33 mouse cellular contexts compared by ENCODE assay signal in the genomic region with DNA sequence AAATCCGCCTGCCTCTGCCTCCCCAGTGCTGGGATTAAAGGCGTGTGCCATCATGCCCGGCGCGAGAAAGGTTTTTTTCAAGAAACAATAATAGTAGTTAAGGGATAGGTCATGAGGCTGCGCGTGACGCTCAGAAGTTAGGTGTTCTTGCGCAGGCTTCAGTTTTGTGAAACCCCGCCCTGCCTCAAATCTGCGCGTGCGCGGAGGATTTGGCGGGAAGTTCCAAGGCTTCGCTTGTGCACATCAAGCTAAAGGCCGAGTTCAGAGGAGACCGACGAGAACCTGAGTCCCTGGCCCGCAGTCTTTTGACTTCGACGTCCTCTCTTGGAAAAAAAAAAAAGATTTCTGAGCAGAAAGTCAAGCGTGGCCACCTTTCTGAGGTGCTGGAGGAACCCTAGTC. TPM values are rescaled to one million over a fixed set of nuclear protein-coding genes. Genes with fewer than 3 reads are reported as not detected.
DNase-seq lines count a peak whose midpoint lies in the region; ATAC-seq and TF ChIP-seq lines count a peak whose summit lies in the region.
"Had no signal": no experiment of that assay in that cellular context is flagged by ENCODE, and none has a peak within 500 bp of the region (broad histone marks: within the 10 kb centered on the region; RNA-seq: fewer than 3 reads in every experiment).

TSS of gene Majin (plus strand) at position 258 of the 400 bp plus-strand sequence.

- no peaks in the 10 kb centered on the region for H3K9me3 ChIP-seq in ES-E14 (ENCODE audit: control insufficient read depth, insufficient read depth, low read depth, low read length)
- H3K9me3 ChIP-seq in midbrain, postnatal 0 days (ENCODE audit: low read length) = no peaks in the 10 kb centered on the region
- H3K9me3 ChIP-seq: heart, embryonic 10.5 days; heart, embryonic 13.5 days had no signal

- 90% methylated on average over 23 of the region's 23 CpGs for WGBS in midbrain, postnatal 0 days

- peak; percentile 56 for DNase-seq in ES-E14 (ENCODE audit: low read depth, low spot score)
- DNase-seq in ZHBTc4 (ENCODE audit: low read depth, low spot score) = peak; percentile 88
- DNase-seq in testis, postnatal 14 days (ENCODE audit: low spot score) = peak; percentile 87
- no peak for DNase-seq in right cerebral cortex, postnatal 14 days
- DNase-seq in adrenal gland, adult 18-20 months (ENCODE audit: low spot score in 2 of 2) = no peak
- DNase-seq in midbrain, postnatal 0 days (ENCODE audit: low spot score) = no peak
- DNase-seq: adrenal gland, postnatal 36 days; cerebellum, adult 18-20 months; cerebellum, adult 9-10 months; cerebellum, postnatal 14 days; gastrocnemius, postnatal 10 days; gastrocnemius, postnatal 36 days; heart, adult 2 months; heart, postnatal 14 days; heart, postnatal 4 days had no signal

- no peaks in the 10 kb centered on the region for H3K27me3 ChIP-seq in midbrain, postnatal 0 days (ENCODE audit: insufficient read depth, low read length)
- H3K27me3 ChIP-seq: forebrain, embryonic 13.5 days had no signal

- no peaks in the 10 kb centered on the region for H3K36me3 ChIP-seq in ES-E14 (ENCODE audit: control insufficient read depth, insufficient read depth, low read length, poor library complexity, severe bottlenecking)
- H3K36me3 ChIP-seq in midbrain, postnatal 0 days (ENCODE audit: insufficient read depth, low read length) = no peaks in the 10 kb centered on the region
- H3K36me3 ChIP-seq: forebrain, embryonic 10.5 days; heart, embryonic 10.5 days; heart, embryonic 13.5 days had no signal

- peaks cover 0 to 7% of the 10 kb centered on the region in 2 experiments; a peak in 1 of 4 replicates for H3K4me1 ChIP-seq in ES-E14 (ENCODE audit: control insufficient read depth in 2 of 2, insufficient read depth in 2 of 2, low read length in 2 of 2, poor library complexity in 1 of 2)
- no peaks in the 10 kb centered on the region for H3K4me1 ChIP-seq in midbrain, postnatal 0 days (ENCODE audit: insufficient read depth, low read length)
- H3K4me1 ChIP-seq: forebrain, embryonic 13.5 days; heart, embryonic 10.5 days; heart, embryonic 13.5 days had no signal

- H3K4me3 ChIP-seq in ES-E14 (ENCODE audit: insufficient read depth in 1 of 2, low read depth in 1 of 2, low read length in 2 of 2, poor library complexity in 1 of 2, severe bottlenecking in 1 of 2) = peak within 1 kb of the TSS; percentile 8 to 35; a peak in 1 of 4 replicates
- no peak within 1 kb of the TSS for H3K4me3 ChIP-seq in midbrain, postnatal 0 days (ENCODE audit: low read depth, low read length)
- H3K4me3 ChIP-seq: forebrain, embryonic 10.5 days; forebrain, embryonic 13.5 days; heart, adult 2 months; heart, embryonic 10.5 days; heart, embryonic 13.5 days had no signal

- TF ChIP-seq CTCF in midbrain, postnatal 0 days (IDR thresholded peaks at IDR 0.05) = no peak

- no peak for ATAC-seq in midbrain, postnatal 0 days (ENCODE audit: low FRiP score)
- ATAC-seq: activated CD4-positive, CD25-positive, alpha-beta regulatory T cell, adult 4 months; CD4-positive, CD25-positive, alpha-beta regulatory T cell, adult 4 months; forebrain, embryonic 13.5 days; forebrain, embryonic 16.5 days; hindbrain, postnatal 0 days; inflammation-experienced regulatory T-cells, adult 6 months had no signal

- in situ Hi-C loops in ES-E14 (cut with MboI; ENCODE audit: low sequenced_read_pairs in 2 of 2, unreplicated experiment in 2 of 2) = no loop called here

- H3K9ac ChIP-seq in ES-E14 (ENCODE audit: insufficient read depth, low read depth, low read length, poor library complexity, severe bottlenecking) = peak within 1 kb of the TSS; percentile 53
- no peak within 1 kb of the TSS for H3K9ac ChIP-seq in midbrain, postnatal 0 days (replicated peaks; ENCODE audit: low read length, poor library complexity, severe bottlenecking)
- H3K9ac ChIP-seq: forebrain, embryonic 13.5 days; heart, embryonic 13.5 days; hindbrain, embryonic 14.5 days had no signal

- H3K4me2 ChIP-seq in midbrain, postnatal 0 days (ENCODE audit: low read depth, low read length, poor library complexity, severe bottlenecking) = no peak within 1 kb of the TSS
- H3K4me2 ChIP-seq: forebrain, embryonic 13.5 days; heart, embryonic 13.5 days; hindbrain, embryonic 14.5 days had no signal

- no peak within 1 kb of the TSS for H3K27ac ChIP-seq in ES-E14 (ENCODE audit: insufficient read depth, low read depth, low read length, poor library complexity, severe bottlenecking)
- H3K27ac ChIP-seq in midbrain, postnatal 0 days (ENCODE audit: low read depth, low read length) = no peak within 1 kb of the TSS
- H3K27ac ChIP-seq: forebrain, embryonic 10.5 days; forebrain, embryonic 13.5 days; heart, adult 2 months; heart, embryonic 10.5 days; heart, embryonic 13.5 days; hindbrain, embryonic 14.5 days; hindbrain, postnatal 0 days had no signal

TF ChIP-seq in ES-E14, 5 proteins besides CTCF, POLR2A, EP300 and RAD21:
- no peak for TF ChIP-seq MAFK (IDR thresholded peaks at IDR 0.05; ENCODE audit: insufficient read depth, low read depth, low read length)
- no peak for TF ChIP-seq HCFC1 (IDR thresholded peaks at IDR 0.05; ENCODE audit: borderline replicate concordance, insufficient read depth, low read length)
- no peak for TF ChIP-seq CHD2 (IDR thresholded peaks at IDR 0.05; ENCODE audit: low read depth, low read length)
- no peak for TF ChIP-seq ZC3H11A (IDR thresholded peaks at IDR 0.05; ENCODE audit: borderline replicate concordance, low read depth, low read length)
- no peak for TF ChIP-seq ZNF384 (IDR thresholded peaks at IDR 0.05; ENCODE audit: low read depth, low read length)

RNA-seq across cellular contexts. Expression of gene Majin, which starts in this region (rescaled TPM):
- total RNA-seq in ES-E14 (2012; rRNA removed) = 0.63 and 1.6 TPM in 2 replicates
- total RNA-seq in adrenal gland, adult 18-20 months (2021) = 1 to 10 TPM in 1 of 2 experiments, under 1 TPM in 1; 0.99 to 1.3 TPM
- total RNA-seq in midbrain, postnatal 0 days (2014; rRNA removed) = not detected in 2 replicates
- 0.16 and 0.18 TPM in 2 replicates for polyA plus RNA-seq in midbrain, postnatal 0 days (2015; fragmentation: Nextera tagmentation; extraction: Ambion mirVana)
- total RNA-seq: gastrocnemius, adult 18-20 months; gastrocnemius, postnatal 10 days; gastrocnemius, postnatal 36 days; granulocyte monocyte progenitor cell, adult 5-6 weeks; heart, adult 2 months; heart, postnatal 14 days; heart, postnatal 4 days; hindbrain, postnatal 0 days; MEL had no signal
- polyA plus RNA-seq: C2C12; embryonic facial prominence, embryonic 11.5 days; embryonic facial prominence, embryonic 14.5 days; forebrain, embryonic 10.5 days; forebrain, embryonic 13.5 days; forebrain, embryonic 16.5 days; heart, embryonic 10.5 days; heart, embryonic 13.5 days; heart, embryonic 16.5 days; hindbrain, embryonic 11.5 days; hindbrain, embryonic 14.5 days; hindbrain, postnatal 0 days had no signal

Comparison
In these comparisons a context has a peak if more than half of its experiments do, and no peak if none do; other contexts are left out.
1. DNase-seq: peak in ES-E14 (single experiment), ZHBTc4 (single experiment) and testis, postnatal 14 days (single experiment); none in right cerebral cortex, postnatal 14 days (single experiment), adrenal gland, adult 18-20 months (0 of 2) and midbrain, postnatal 0 days (single experiment).